Mouse (Mus musculus): Measurements from ENCODE around the gene Stx2.
"Not testable (repeated sequence)": the region's sequence is repeated elsewhere in the genome, so short reads cannot be mapped to it uniquely, and the experiment has no call there.

Stx2 gene

GRCm38 (mm10) chr5:129009577-129009976, 1.2 kb upstream of the Stx2 start:
- no peak for DNase-seq (ENCODE audit: low spot score in 2 of 2)

- DNase-seq (ENCODE audit: low spot score in 2 of 2): no peak
Observed at GRCm38 (mm10) chr5:129008008-129008407, 366 bp downstream of the Stx2 start.

- DNase-seq (ENCODE audit: low spot score in 2 of 2): peak; percentile 58 to 81
Observed at GRCm38 (mm10) chr5:129007105-129007957, 1.0 kb downstream of the Stx2 start.

GRCm38 (mm10) chr5:129006031-129006788, 2.2 kb downstream of the Stx2 start:
- DNase-seq (ENCODE audit: low spot score in 2 of 2): peak; percentile 62 to 76

GRCm38 (mm10) chr5:129005416-129005815, 3.0 kb downstream of the Stx2 start:
- DNase-seq (ENCODE audit: low spot score in 2 of 2): no peak

- DNase-seq (ENCODE audit: low spot score in 2 of 2): no peak
Observed at GRCm38 (mm10) chr5:129002571-129003011, 5.8 kb downstream of the Stx2 start.

- DNase-seq (ENCODE audit: low spot score in 2 of 2): peak; percentile 76 to 86
Observed at GRCm38 (mm10) chr5:129000706-129001468, 7.5 kb downstream of the Stx2 start.

- DNase-seq (ENCODE audit: low spot score in 2 of 2): no peak
Observed at GRCm38 (mm10) chr5:128987141-128987954, 21.0 kb downstream of the Stx2 start.

- DNase-seq (ENCODE audit: low spot score in 2 of 2): no peak
Observed at GRCm38 (mm10) chr5:128985946-128986345, 22.4 kb downstream of the Stx2 start.

- DNase-seq (ENCODE audit: low spot score in 2 of 2): no peak
Observed at GRCm38 (mm10) chr5:128984536-128984935, 23.8 kb downstream of the Stx2 start.

- peak; percentile 69 to 89 for DNase-seq (ENCODE audit: low spot score in 2 of 2)
Observed at GRCm38 (mm10) chr5:128981607-128982006, 26.8 kb downstream of the Stx2 start.

- no peak for DNase-seq (ENCODE audit: low spot score in 2 of 2)
Observed at GRCm38 (mm10) chr5:128980857-128981256, 27.5 kb downstream of the Stx2 start.

GRCm38 (mm10) chr5:128978957-128979356, 29.4 kb downstream of the Stx2 start:
- DNase-seq (ENCODE audit: low spot score in 2 of 2): no peak

GRCm38 (mm10) chr5:128977466-128977865, 30.9 kb downstream of the Stx2 start:
- not testable (repeated sequence) for DNase-seq (ENCODE audit: low spot score in 2 of 2)

- no peak for DNase-seq (ENCODE audit: low spot score in 2 of 2)
Observed at GRCm38 (mm10) chr5:128976266-128976665, 32.1 kb downstream of the Stx2 start.

- DNase-seq (ENCODE audit: low spot score in 2 of 2): peak; percentile 49 to 84
Observed at GRCm38 (mm10) chr5:128971298-128971697, 37.1 kb downstream of the Stx2 start.

GRCm38 (mm10) chr5:128970878-128971277, 37.5 kb downstream of the Stx2 start:
- no peak for DNase-seq (ENCODE audit: low spot score in 2 of 2)

- no peak for DNase-seq (ENCODE audit: low spot score in 2 of 2)
Observed at GRCm38 (mm10) chr5:128964353-128964752, 44.0 kb downstream of the Stx2 start.

- DNase-seq (ENCODE audit: low spot score in 2 of 2): no peak
Observed at GRCm38 (mm10) chr5:128958916-128959315, 49.5 kb downstream of the Stx2 start.

GRCm38 (mm10) chr5:128954371-128954770, 54.0 kb downstream of the Stx2 start:
- DNase-seq (ENCODE audit: low spot score in 2 of 2): not testable (repeated sequence)
